Mouse (Mus musculus) adrenal gland, postnatal 25 days (tissue): Measurements from ENCODE around the gene Sufu. TPM values are rescaled to one million over a fixed set of nuclear protein-coding genes. Genes with fewer than 3 reads are reported as not detected.

ENCODE experiments used
- DNase-seq: peaks from one replicate; pipeline ENCODE4 v3.0.0; 2021; ENCODE audit warnings: mixed read lengths
- total RNA-seq: library from RNA; stranded (reverse); gene quantifications from 2 replicates; pipeline ENCODE4 v1.2.3, GENCODE M21; 2021

Sufu gene
- total RNA-seq, 1 experiment from 2014 or later = 27.1 TPM

DNA sequence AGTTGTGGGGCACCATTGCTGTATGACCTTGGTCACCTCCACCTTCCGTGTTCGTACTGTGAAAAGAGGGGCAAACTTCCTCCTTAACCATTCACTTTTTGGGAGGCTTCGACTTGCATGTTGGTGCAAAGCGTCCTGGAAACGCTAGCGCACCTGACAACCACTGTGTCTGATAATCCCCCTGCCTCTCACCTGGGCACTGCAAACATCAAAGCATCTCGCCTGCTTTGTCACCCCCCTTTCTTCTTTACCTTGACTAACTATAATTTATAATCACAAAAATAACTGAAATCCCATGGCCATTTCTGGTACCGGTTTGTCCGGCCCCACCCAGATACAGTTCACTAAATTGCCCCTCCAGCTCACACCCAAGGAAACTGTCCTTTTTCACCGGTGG is 2.0 kb upstream of the Sufu start:
- no peak for DNase-seq

DNA sequence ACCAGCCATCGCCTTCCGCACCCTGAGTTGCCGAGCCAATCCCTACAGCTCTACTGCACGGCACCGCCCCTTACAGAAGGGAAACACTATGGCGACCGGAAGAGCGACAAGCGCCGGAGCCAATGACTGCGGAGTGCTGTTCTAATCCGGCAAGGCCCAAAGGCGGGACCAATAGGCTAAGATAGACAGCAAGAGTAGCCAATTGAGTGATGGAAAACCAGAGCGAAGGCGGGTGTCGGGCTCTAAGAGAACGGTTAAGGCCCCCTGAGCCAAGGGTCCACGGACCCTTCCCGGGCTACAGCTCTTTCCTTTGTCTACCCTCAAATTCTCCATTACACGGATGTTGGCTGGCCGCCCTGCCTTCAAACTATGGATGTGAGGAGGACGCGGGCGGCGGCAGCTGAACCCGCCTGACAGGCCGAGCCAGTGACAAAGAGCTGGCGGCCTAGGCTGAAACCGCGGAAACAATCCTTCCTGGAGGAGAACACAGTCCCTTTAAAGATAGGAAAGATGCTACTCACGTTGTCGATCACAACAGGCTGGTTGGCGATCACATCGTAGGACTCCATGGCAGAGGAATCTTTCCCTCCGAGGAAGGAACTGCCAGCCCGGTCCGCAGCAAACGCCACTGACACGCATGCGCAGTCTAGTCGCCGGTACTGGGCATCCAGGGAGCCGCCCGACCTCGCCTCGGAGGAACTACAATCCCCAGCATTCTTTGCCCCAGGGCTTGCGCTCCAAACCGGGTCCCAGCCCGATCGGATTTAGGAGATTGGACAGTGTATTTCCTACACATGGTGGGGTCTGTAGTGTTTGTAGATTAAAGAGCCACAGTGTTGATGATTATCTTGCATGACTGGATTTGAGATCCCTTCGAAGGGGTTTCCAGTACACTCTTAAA is 1.3 kb upstream of the Sufu start, which contains the start of gene Actr1a:
TSS of gene Actr1a (minus strand) at position 640 of the 901 bp plus-strand sequence.
- peak; percentile 97 for DNase-seq

DNA sequence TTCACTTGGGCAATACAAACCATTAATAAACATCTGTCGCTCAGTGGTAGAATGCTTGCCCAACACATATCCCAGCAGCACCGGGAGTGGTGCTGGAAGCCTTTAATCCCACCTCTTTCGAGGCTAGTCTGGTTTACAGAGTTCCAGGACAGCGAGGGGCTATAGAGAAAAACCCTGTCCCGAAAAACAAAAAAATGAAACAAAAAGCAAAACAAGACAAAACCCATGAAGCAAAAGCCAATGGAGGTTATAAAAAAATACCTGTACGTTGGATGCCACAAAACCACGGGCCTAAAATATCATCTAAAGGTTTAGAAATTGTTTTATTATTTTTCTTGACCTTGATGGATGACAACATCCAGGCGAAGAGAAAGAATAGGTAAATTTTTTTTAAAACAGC is 587 bp upstream of the Sufu start:
- no peak for DNase-seq

DNA sequence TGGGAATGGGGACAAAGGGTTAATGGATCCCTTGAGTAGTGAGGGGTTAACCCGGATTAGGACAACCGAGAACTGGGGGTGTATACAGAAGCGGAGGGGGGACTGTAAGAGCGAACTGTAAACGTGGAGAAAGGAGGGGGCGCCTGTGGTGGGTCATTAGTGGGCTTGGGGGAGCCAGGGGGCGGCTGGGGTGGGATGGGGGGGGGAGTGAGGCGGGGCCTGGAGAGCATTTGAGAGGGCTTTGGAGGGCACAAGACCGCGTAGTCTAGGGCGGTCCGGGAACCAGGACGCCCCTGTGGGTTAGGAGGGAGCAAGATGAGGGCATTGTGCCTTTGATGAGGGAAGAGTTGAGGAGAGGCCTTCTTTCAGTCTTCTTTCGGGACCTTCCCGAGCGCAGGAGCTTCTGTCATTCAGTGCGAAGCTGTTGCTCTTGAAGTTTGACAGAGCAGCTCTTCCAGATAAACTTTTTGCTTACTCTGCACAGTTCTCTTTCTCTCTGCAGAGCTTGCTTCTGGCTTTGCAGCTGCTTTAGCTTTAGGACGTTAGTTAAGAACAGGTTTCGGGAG is 823 bp downstream of the Sufu start:
- no peak for DNase-seq

DNA sequence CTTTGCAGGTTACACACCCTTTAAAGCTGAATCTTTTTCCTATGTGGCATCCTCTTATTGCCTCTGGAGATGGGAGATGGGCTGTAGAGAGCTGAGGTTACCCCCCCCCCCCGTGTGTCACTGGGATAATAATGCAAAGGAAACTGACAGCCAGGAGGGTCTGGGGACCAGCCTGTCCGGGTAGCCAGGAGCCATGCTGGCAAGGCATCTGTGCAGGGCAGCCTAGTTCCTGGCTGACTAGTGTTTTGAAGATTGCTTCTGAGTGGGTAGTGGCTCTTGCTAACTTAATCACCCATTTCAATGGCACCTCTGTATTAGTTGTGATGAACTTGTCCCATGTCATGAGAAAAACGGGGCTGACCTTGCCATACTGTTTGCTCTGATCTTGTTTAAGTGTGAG is 1.7 kb downstream of the Sufu start:
- no peak for DNase-seq

DNA sequence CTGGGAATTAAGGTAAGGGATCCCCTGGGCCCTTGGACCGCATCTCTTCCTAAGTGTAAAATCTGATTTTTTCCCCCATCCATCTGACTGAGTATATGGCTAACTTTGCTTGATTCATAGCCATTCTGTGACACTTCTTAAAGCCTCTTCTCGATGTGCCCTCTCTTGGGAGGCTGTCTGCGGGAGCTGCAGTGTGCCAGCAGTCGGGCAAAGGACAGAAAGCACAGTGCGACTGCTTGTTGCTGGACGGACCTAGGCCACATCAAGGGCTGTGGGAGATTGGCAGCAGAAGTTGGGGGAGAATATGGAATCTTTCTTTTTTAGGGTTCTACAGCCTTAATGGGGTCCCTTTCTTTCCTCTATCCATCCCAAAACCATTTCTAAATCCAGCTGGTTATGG is 2.7 kb downstream of the Sufu start:
- no peak for DNase-seq

DNA sequence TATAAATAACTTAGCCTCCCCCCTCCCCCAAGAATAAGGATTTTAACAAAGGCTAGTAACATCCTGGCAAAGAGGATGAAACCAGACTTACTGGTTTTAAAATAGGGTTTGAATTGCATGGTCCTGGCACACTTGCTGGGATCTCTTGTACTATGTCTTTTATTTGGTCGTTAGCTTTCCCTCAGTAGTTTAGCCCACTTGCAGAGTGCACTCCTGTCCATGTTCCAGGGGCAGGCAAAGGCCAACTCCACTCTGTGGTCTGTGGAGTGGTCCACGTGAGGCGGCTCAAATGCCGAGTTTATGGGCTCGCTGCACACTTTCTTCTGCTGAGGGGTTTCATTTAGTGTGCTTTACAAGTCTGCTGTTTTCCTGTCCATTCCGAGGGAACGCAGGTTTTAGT is 3.2 kb downstream of the Sufu start:
- no peak for DNase-seq

DNA sequence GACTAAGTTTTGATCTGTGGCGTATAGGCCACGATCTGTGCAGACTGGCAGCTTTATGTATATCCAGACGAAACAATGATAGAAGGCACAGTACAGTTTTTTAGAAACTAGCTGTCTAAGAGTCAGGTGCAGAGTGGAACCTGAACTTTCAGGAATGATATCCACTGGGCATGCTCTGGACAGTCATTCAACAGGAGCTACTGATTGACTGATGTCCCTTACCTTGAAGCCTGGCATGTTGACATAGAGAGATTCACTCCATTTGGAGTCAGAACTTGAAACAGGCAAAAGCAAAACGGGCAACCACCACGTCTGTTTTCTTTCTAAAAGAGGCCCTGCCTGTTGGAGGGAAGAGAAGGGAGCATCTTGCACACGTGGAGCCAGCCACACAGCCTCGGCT is 3.9 kb downstream of the Sufu start:
- no peak for DNase-seq

DNA sequence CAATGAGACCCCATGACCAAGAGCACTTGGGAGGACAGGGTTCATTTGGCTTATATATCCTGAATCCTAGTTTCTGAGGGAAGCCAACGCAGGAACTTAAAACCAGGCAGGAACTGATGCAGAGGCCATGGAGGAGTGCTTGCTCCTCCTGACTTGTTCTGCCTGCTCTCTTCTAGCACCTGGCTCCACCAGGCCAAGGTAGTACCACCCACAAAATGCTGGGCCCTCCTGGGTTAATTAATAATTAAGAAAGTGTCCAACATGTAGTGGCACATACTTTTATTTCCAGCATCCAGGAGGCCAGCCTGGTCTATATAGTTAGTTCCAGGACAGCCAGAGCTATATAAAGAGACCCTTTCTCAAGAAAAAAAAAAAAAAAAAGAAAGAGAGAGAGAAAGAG is 7.3 kb downstream of the Sufu start:
- DNase-seq = no peak

DNA sequence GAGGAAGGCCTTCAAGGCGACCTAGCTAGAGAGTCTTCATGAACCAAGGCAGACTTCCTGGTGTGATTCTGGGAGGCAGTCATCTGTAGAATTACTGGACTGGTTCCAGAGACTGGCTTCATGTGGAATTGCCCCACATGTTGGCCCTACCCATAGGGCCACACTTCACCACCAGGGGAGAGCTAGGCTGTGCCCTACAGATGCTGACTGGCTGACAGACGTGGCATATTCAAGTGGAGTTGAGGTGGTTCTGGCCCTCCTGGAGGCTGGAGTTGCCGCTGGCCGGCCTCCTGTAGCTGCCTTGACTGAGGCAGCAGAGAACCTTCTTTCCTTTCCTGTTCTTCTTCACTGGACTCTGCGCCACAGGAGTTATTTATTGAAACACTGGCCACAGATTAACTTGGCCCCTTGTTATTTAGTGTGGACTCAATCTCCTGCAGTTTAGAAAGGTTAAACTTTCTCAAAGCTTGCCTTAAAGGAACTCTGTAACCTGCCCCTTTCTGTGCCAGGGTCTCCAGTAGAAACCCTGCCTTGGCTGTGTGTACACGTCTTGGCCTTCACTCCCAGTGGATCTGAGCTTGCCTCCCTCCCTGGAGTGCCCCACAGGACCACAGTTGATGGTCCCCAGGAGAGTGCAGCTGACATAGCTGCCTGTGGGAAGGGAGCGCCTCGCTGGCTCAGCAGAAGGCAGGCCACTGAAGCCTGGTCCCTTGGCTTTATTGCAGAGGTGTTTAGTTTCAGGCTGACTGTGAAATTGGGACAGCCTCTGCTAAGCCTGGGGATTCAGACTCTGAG is 10.1 kb downstream of the Sufu start:
- no peak for DNase-seq

DNA sequence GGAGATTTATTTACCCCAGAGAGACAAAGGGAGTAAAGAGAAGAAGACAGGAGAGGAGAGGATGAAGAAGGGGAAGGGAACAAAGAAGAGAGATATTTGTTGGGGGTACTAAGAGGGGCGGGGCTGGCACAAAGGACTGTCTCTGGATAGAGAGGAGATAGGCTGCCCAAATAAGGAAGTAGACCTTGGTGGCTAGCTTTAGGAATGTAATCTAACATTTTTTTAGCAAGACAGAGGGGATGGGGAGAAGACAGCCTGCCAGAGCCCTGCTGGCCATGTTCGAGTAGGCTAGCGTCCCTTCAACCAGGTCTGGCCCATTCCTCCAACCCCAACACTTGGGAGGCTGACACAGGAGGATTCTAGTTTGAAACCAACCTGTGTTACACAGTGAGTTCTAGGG is 12.8 kb downstream of the Sufu start:
- DNase-seq = no peak

DNA sequence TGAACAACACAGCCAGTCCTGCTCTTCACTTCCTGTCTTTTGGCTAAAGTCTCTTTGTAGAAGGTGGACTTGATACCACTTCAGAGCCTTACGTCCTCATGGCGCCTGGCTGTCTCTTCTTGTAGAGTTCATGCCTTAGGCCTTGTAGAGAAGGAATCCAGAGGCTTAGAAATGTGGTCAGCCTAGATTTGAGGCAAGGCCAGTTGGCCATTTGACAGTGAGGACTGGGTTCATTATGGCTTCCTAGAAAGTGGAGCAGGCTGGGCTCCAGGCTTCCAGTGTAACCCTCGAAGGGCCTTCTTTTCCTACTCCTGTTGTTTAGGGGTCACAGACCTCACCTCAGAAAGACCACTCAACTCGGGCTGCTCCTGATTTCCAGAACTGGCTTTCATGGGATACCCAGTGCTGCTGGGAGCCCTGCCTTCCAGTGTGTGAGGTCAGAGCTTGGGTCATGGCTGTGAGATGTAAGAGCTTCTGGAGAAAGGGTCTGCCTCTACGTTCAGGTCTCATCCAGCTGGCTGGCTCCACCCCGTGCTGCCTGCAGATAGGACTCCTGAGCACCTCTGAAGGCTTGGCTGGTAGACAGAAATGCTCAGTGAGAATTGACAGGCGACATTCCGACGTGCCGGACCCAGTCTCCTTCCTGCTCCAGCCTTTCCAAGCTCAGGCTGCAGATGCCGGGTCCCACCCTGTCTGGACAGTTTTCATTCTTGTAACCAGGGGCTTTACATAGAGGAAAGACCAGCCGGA is 15.5 kb downstream of the Sufu start:
- DNase-seq = no peak

DNA sequence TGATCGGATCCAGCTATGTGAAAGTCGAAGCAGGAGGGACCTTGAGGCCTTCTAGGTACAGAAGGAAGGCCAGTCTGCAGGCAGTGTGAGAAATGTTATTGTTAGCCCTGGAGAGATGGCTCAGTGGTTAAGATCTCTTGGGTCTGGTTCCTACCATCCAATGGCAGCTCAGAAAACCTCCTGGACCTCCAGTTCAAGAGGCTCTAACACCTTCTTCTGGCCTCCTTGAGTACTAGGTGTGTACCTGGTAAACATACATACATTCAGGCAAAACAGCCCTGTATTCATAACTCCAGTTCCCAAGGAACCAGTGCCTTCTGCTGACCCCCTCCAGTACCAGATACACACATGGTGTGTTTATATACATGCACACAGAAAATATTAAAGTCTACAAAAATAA is 17.3 kb downstream of the Sufu start:
- no peak for DNase-seq

DNA sequence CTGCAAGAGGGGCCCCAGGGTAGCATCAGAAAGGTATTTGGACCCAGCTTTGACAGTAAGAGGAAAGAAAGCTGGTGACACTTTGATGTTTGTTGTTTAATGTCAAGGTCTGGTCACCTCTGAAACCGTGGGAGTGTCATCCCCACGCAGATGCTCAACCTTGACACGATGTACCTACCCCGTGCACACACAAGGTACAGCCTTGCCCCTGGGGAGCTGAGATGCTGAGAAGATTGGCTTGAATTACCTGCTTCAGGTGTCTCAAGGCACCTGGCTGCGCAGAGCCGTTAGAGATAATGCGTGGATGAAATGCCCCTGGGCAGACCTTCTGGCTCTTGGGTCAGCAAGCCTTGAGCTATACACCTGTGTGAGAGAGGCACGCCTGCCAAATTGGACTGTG is 17.8 kb downstream of the Sufu start:
- DNase-seq = no peak

DNA sequence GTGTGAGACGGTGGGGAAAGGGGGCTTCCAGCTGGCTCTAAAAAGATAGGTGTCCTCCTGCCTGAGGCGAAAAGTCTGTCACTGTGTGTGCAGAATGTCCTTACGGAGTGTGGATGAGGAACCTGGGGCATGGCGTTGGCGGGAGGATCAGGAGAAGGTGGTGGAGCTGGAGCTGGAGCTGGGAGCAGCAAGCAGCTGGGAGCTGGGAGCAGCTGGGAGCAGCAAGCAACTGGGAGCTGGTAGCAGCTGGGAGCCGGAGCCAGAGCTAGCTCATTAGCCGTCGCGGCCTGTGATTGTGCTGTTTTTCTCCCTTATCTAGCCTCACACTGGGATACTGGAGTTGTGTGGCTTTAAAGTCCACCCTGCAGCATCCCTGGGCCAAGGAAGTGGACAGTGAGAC is 19.6 kb downstream of the Sufu start:
- DNase-seq = no peak

DNA sequence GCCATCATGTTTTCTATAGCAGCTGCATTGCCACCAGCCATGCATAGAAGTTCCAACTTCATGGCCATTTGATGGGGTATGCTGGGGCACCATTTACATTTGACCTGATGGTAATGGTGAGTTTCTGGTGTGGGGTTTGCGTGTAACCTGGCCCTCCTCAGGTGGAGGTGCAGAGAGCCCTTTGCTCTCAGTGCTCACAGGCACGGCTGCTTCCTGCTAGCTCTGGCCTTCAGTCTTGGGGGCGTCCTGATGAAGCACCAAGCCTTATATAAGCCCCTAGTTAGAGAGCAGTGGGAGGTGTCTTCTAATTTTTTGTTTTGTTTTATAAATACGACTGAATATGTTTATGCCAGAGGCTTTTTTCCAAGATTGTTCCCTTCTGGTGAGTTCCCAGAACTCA is 21.4 kb downstream of the Sufu start:
- no peak for DNase-seq

DNA sequence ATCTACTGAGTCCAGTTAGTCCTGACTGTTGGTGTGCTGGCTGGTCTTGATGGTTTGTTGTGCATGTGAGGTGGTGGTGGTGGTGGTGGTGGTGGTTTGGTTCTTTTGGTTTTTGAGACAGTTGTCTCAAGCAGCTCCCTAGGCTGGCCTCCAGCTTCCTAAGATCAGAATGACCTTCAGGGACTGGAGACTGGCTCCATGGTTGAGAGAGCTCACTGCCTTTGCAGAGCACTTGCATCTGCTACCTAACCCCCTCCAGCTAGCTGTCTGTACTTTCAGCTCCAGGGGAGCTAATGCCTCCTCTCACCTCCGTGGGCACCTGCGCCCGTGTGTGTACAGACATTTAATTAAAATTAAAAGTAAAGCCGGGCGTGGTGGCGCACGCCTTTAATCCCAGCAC is 23.7 kb downstream of the Sufu start:
- DNase-seq = no peak

DNA sequence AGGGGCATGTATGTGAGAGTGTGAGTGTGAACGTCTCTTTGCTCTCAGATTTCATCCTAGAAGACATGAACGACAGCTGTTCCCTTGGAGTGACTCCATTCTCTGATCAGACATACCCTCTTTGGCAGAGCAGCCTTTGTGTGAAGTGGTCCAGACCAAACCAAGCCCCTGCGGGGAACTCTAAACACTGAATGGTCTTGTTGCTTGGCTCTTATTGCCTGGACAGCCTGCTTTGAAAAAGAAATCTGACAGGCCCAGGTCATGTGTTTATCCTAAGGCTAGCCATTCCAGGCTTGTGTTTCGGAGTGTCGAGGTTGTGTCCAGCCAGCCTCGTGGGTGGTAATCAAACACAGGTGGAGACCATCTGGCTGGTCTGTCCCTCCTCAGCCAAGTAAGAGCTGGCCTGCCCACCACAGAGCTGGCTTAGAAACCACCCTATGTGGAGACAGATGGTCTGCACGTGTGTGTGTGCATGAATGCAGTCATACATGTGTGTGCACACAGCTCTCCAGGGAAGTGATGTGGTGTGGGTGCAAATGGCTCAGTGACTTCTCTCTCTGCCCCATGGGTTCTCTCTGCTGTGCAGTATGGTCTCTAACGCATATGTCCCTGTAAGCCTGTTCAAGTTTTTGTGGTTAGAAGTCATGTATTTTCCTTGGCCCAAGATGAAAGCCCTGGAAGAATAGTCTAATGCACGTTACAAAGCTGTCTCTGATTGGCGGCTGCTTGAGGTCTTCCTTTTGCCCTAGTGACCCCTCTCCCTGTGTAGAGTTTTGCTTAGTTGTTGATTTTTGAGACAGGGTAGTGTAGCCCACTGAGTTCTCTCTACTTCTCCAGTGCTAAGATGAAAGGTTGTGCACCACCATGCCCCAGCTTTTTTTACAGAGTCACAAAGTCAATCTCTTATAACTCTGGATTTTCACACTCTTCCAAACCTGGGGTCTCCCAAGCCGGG is 26.0 kb downstream of the Sufu start:
- DNase-seq = no peak

DNA sequence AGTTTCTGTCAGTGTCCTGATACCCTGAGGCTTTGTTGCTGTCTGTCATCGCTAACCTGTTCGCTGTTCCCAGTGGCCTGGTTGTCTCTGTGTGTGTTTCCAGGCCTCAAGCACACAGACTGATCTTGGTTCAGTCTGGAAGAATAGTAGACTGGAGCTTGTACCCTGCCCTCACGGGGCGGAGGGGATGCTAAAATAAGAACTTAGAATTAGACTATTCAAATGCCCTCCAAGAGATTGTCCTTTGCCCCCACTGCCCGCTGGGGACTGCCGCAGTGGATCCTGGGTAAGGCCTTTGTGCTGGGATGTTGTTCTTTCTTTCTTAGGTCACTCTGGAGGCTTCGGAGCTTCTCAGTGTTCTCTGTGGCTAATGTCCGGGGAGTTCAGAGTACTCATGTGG is 28.6 kb downstream of the Sufu start:
- DNase-seq = no peak

DNA sequence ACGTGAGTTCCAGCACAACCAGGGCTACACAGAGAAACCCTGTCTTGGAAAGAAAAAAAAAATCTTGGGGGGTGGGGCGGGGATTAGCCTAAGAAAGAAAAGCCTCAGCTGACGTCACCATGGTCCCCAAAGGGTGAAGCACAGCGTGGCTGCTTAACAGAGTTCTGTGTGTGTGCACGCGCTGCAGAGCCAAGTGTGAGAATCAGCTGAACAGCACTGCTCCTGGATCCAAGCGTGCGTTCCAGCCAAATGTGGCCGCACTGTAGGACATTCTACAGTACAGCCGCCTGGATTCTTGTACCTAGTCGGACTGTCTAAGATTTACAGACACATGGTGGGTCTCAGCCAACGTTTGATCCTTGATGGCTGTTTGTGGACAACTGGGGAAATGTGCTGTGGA is 29.8 kb downstream of the Sufu start:
- DNase-seq = no peak

DNA sequence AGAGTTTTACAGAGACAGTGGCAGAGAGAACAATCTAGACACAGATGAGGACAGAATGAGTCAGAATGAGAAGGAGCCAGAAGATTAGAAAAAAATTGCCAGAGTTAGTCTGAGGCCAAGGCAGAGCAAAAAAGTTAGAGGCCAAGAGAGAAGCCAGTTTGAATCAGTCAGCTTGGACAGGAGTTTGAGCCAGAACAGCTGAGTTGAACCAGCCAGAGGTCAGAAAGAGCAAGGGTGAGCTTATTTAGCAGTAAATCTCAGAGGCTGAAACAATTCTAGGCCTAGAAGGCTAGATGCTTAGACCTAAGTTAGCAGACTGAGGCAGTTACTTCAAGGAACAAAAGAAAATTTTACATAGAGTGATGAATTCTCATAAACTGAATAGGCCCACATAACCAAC is 32.6 kb downstream of the Sufu start:
- no peak for DNase-seq
